10 mouse cellular contexts compared by ENCODE assay signal in the genomic region with DNA sequence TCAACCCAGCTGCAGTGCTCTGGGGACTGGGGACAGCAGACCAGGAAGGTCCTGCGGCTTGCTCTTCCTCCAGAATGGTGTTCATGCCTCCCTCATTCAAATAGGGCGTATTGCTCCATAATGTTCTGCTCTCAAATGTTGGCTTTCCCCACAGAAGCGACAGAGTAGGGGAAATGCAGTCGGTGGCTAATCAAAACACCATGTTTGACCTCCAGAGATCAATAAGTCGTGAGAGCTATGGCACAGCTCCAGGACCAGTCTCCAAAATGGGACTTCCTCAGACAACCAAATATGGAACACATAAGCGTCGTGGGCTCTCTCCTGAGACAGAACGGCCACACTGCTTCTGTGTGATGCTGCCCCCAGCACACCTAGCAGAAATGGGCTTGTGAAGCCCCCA. TPM values are rescaled to one million over a fixed set of nuclear protein-coding genes. Genes with fewer than 3 reads are reported as not detected.
A peak's percentile ranks its signal among the peaks of the same experiment; 100 is the strongest.
DNase-seq lines count a peak whose midpoint lies in the region; ATAC-seq and TF ChIP-seq lines count a peak whose summit lies in the region.
"Had no signal": no experiment of that assay in that cellular context is flagged by ENCODE, and none has a peak within 500 bp of the region (broad histone marks: within the 10 kb centered on the region; RNA-seq: fewer than 3 reads in every experiment).

No protein-coding gene starts in this region.

- H3K36me3 ChIP-seq in heart, adult 2 months (ENCODE audit: control insufficient read depth, insufficient read depth, low read length), result no peaks in the 10 kb centered on the region
- H3K36me3 ChIP-seq in midbrain, embryonic 12.5 days, result no peaks in the 10 kb centered on the region
- H3K36me3 ChIP-seq in midbrain, postnatal 0 days (ENCODE audit: insufficient read depth, low read length), result no peaks in the 10 kb centered on the region
- H3K36me3 ChIP-seq in liver, embryonic 14.5 days (replicated peaks; ENCODE audit: control insufficient read depth, insufficient read depth, low read depth), result no peaks in the 10 kb centered on the region
- no peaks in the 10 kb centered on the region for H3K36me3 ChIP-seq in stomach, embryonic 15.5 days

- 26% methylated on average over 8 of the region's 8 CpGs for whole genome bisulfite sequencing in heart, adult 2 months
- 67% methylated on average over 8 of the region's 8 CpGs for WGBS in midbrain, embryonic 12.5 days
- 63% methylated on average over 8 of the region's 8 CpGs for WGBS in midbrain, postnatal 0 days
- WGBS in liver, embryonic 14.5 days (ENCODE audit: insufficient replicate concordance), result 34% methylated on average over 8 of the region's 8 CpGs
- WGBS in stomach, embryonic 15.5 days, result 44% methylated on average over 8 of the region's 8 CpGs

- TF ChIP-seq CTCF in heart, adult 2 months (IDR thresholded peaks at IDR 0.05), result no peak
- no peak for TF ChIP-seq CTCF in midbrain, postnatal 0 days (IDR thresholded peaks at IDR 0.05)
- TF ChIP-seq CTCF in liver, embryonic 14.5 days (IDR thresholded peaks at IDR 0.05; ENCODE audit: low read depth), result no peak

- no peak overlapping the region for H3K4me2 ChIP-seq in midbrain, embryonic 12.5 days (replicated peaks)
- H3K4me2 ChIP-seq in midbrain, postnatal 0 days (ENCODE audit: low read depth, low read length, poor library complexity, severe bottlenecking), result no peak overlapping the region
- H3K4me2 ChIP-seq in liver, embryonic 14.5 days (ENCODE audit: low read depth), result peak overlapping the region; percentile 64
- no peak overlapping the region for H3K4me2 ChIP-seq in stomach, embryonic 15.5 days

- H3K4me1 ChIP-seq in heart, adult 2 months (ENCODE audit: control insufficient read depth, insufficient read depth, low read length), result peaks cover 24% of the 10 kb centered on the region
- H3K4me1 ChIP-seq in midbrain, embryonic 12.5 days, result peaks cover 44% of the 10 kb centered on the region
- H3K4me1 ChIP-seq in midbrain, postnatal 0 days (ENCODE audit: insufficient read depth, low read length), result peaks cover 21% of the 10 kb centered on the region
- peaks cover 54 to 67% of the 10 kb centered on the region in 2 experiments for H3K4me1 ChIP-seq in liver, embryonic 14.5 days (replicated peaks; ENCODE audit: control insufficient read depth in 2 of 2, insufficient read depth in 2 of 2, low read length in 1 of 2)
- H3K4me1 ChIP-seq in stomach, embryonic 15.5 days, result peaks cover 47% of the 10 kb centered on the region

- DNase-seq in heart, adult 2 months, result no peak
- DNase-seq in heart, adult 11 months, result no peak
- DNase-seq in midbrain, postnatal 0 days (ENCODE audit: low spot score), result no peak
- no peak for DNase-seq in liver, embryonic 14.5 days (ENCODE audit: low read depth in 3 of 3, low spot score in 3 of 3)
- no peak for DNase-seq in T-cell, adult 2 months (ENCODE audit: low spot score)
- no peak for DNase-seq in thymus, postnatal 0 days (ENCODE audit: low spot score)
- DNase-seq: gastrocnemius, postnatal 10 days had no signal

- no peak overlapping the region for H3K4me3 ChIP-seq in heart, adult 2 months
- no peak overlapping the region for H3K4me3 ChIP-seq in midbrain, embryonic 12.5 days
- no peak overlapping the region for H3K4me3 ChIP-seq in midbrain, postnatal 0 days (ENCODE audit: low read depth, low read length)
- no peak overlapping the region for H3K4me3 ChIP-seq in liver, embryonic 14.5 days (ENCODE audit: insufficient read depth in 1 of 2, low read depth in 2 of 2, low read length in 2 of 2)
- H3K4me3 ChIP-seq in stomach, embryonic 15.5 days (replicated peaks), result no peak overlapping the region

- H3K27me3 ChIP-seq in heart, adult 2 months (ENCODE audit: control insufficient read depth, insufficient read depth, low read length), result no peaks in the 10 kb centered on the region
- no peaks in the 10 kb centered on the region for H3K27me3 ChIP-seq in midbrain, embryonic 12.5 days
- no peaks in the 10 kb centered on the region for H3K27me3 ChIP-seq in midbrain, postnatal 0 days (ENCODE audit: insufficient read depth, low read length)
- no peaks in the 10 kb centered on the region for H3K27me3 ChIP-seq in liver, embryonic 14.5 days (ENCODE audit: control insufficient read depth, insufficient read depth, low read length)
- H3K27me3 ChIP-seq in stomach, embryonic 15.5 days (replicated peaks), result no peaks in the 10 kb centered on the region

- intact Hi-C loops in heart, adult 2 months (cut with DNase I), result no loop called here

- H3K9ac ChIP-seq in heart, adult 2 months (ENCODE audit: low read depth, low read length), result no peak overlapping the region
- H3K9ac ChIP-seq in midbrain, embryonic 12.5 days (replicated peaks), result no peak overlapping the region
- H3K9ac ChIP-seq in midbrain, postnatal 0 days (replicated peaks; ENCODE audit: low read length, poor library complexity, severe bottlenecking), result no peak overlapping the region
- peak overlapping the region; percentile 57 for H3K9ac ChIP-seq in liver, embryonic 14.5 days (replicated peaks)
- H3K9ac ChIP-seq in stomach, embryonic 15.5 days, result no peak overlapping the region

- H3K9me3 ChIP-seq in midbrain, embryonic 12.5 days, result no peaks in the 10 kb centered on the region
- no peaks in the 10 kb centered on the region for H3K9me3 ChIP-seq in midbrain, postnatal 0 days (ENCODE audit: low read length)
- H3K9me3 ChIP-seq in liver, embryonic 14.5 days (ENCODE audit: control insufficient read depth, low read length), result no peaks in the 10 kb centered on the region
- no peaks in the 10 kb centered on the region for H3K9me3 ChIP-seq in stomach, embryonic 15.5 days

- TF ChIP-seq EP300 in heart, adult 2 months (IDR thresholded peaks at IDR 0.05; ENCODE audit: insufficient read depth, low read depth, low read length), result no peak
- no peak for TF ChIP-seq EP300 in liver, embryonic 14.5 days (IDR thresholded peaks at IDR 0.05; ENCODE audit: low read depth)

- 0 out of 2 replicates have a peak, but pooled peaks cover 1% of the 10 kb centered on the region for H3K79me2 ChIP-seq in heart, adult 2 months (replicated peaks; ENCODE audit: control insufficient read depth, insufficient read depth, low read length)

- peak overlapping the region; percentile 52 for H3K27ac ChIP-seq in heart, adult 2 months
- H3K27ac ChIP-seq in midbrain, embryonic 12.5 days (replicated peaks), result 0 out of 2 replicates have a peak overlapping the region, but pooled peaks have one; percentile 49
- H3K27ac ChIP-seq in midbrain, postnatal 0 days (ENCODE audit: low read depth, low read length), result no peak overlapping the region
- peak overlapping the region; percentile 86 for H3K27ac ChIP-seq in liver, embryonic 14.5 days
- peak overlapping the region; percentile 57; the same call in 1 of the 2 replicates for H3K27ac ChIP-seq in stomach, embryonic 15.5 days

- ATAC-seq in midbrain, embryonic 12.5 days (ENCODE audit: low FRiP score, low read depth), result no peak
- ATAC-seq in midbrain, postnatal 0 days (ENCODE audit: low FRiP score), result no peak
- ATAC-seq in liver, embryonic 14.5 days (ENCODE audit: insufficient read depth), result peak; percentile 10; the same call in 1 of the 2 replicates
- no peak for ATAC-seq in stomach, embryonic 15.5 days (ENCODE audit: insufficient read depth, low FRiP score, low read depth)
- ATAC-seq: inflammation-experienced regulatory T-cells, adult 6 months had no signal

- no peak for TF ChIP-seq POLR2A in heart, adult 2 months (IDR thresholded peaks at IDR 0.05; ENCODE audit: insufficient read depth, low read depth, low read length)

RNA-seq across cellular contexts. Expression of gene Uck2, which starts 13.3 kb away (rescaled TPM):
- 10 to 100 TPM; 45.9 to 57.6 TPM for total RNA-seq in heart, adult 2 months (2021)
- polyA plus RNA-seq in heart, adult 2 months (2012; rRNA removed), result 21.4 and 27.5 TPM in 2 replicates
- polyA plus RNA-seq in midbrain, embryonic 12.5 days (2016; fragmentation: Nextera tagmentation; extraction: Ambion mirVana), result 107 and 110 TPM in 2 replicates
- total RNA-seq in midbrain, postnatal 0 days (2014; rRNA removed), result 54.4 and 74.2 TPM in 2 replicates
- 32.7 and 42.7 TPM in 2 replicates for polyA plus RNA-seq in midbrain, postnatal 0 days (2015; fragmentation: Nextera tagmentation; extraction: Ambion mirVana)
- 15.3 and 17.6 TPM in 2 replicates for polyA plus RNA-seq in liver, embryonic 14.5 days (2012; rRNA removed)
- 42.6 and 43.4 TPM in 2 replicates for polyA plus RNA-seq in liver, embryonic 14.5 days (2014; fragmentation: Nextera tagmentation; extraction: Ambion mirVana)
- polyA plus RNA-seq in stomach, embryonic 15.5 days (2015; fragmentation: Nextera tagmentation; extraction: Ambion mirVana), result 73.3 and 79.9 TPM in 2 replicates
- polyA plus RNA-seq in thymus, postnatal 0 days (2015; fragmentation: Nextera tagmentation; extraction: Ambion mirVana), result 165 and 193 TPM in 2 replicates

RNA-seq across cellular contexts. Expression of gene Tmco1, which starts 36.3 kb away (rescaled TPM):
- 10 to 100 TPM; 88.2 to 95.3 TPM for total RNA-seq in heart, adult 2 months (2021)
- polyA plus RNA-seq in heart, adult 2 months (2012; rRNA removed), result 60.3 and 117 TPM in 2 replicates
- 72.7 and 80.1 TPM in 2 replicates for polyA plus RNA-seq in midbrain, embryonic 12.5 days (2016; fragmentation: Nextera tagmentation; extraction: Ambion mirVana)
- total RNA-seq in midbrain, postnatal 0 days (2014; rRNA removed), result 40.7 and 52.5 TPM in 2 replicates
- 74.4 and 74.9 TPM in 2 replicates for polyA plus RNA-seq in midbrain, postnatal 0 days (2015; fragmentation: Nextera tagmentation; extraction: Ambion mirVana)
- polyA plus RNA-seq in liver, embryonic 14.5 days (2012; rRNA removed), result 33.4 and 43.4 TPM in 2 replicates
- 64.1 and 65.4 TPM in 2 replicates for polyA plus RNA-seq in liver, embryonic 14.5 days (2014; fragmentation: Nextera tagmentation; extraction: Ambion mirVana)
- 86.2 and 94.3 TPM in 2 replicates for polyA plus RNA-seq in stomach, embryonic 15.5 days (2015; fragmentation: Nextera tagmentation; extraction: Ambion mirVana)
- 91.4 and 98.8 TPM in 2 replicates for polyA plus RNA-seq in thymus, postnatal 0 days (2015; fragmentation: Nextera tagmentation; extraction: Ambion mirVana)
